Mouse (Mus musculus): ENCODE data around the gene Evi5. TPM values are rescaled to one million over a fixed set of nuclear protein-coding genes. Genes with fewer than 3 reads are reported as not detected.

The Evi5 gene
- total and polyA plus RNA-seq, 2 experiments from 2014 or later, result 57.7 to 60.1 TPM

- Histone ChIP-seq H3K27me3 (ENCODE audit: insufficient read depth, low read length) (no peaks in the 10 kb centered on the region), H3K27ac (no peak overlapping the region), H3K9me3 (ENCODE audit: low read length) (no peaks in the 10 kb centered on the region), H3K4me1 (ENCODE audit: insufficient read depth, low read length) (0 out of 2 replicates have a peak, but pooled peaks cover 3% of the 10 kb centered on the region), H3K9ac (replicated peaks; ENCODE audit: low read length) (no peak overlapping the region), H3K4me3 (ENCODE audit: low read length) (no peak overlapping the region), H3K4me2 (ENCODE audit: low read depth, low read length) (no peak overlapping the region), H3K36me3 (ENCODE audit: insufficient read depth, low read length) (no peaks in the 10 kb centered on the region)
- DNase-seq (ENCODE audit: low spot score) (no peak), ATAC-seq (no peak)
- WGBS, result 83% methylated on average over 3 of the region's 3 CpGs
- TF ChIP-seq CTCF (IDR thresholded peaks at IDR 0.05; ENCODE audit: low read depth), result no peak
Measured at GRCm38 (mm10) chr5:107863971-107864370, 10.9 kb downstream of the Evi5 start.

- Histone ChIP-seq H3K9me3 (ENCODE audit: low read length) (no peaks in the 10 kb centered on the region), H3K4me2 (ENCODE audit: low read depth, low read length) (no peak overlapping the region), H3K4me1 (ENCODE audit: insufficient read depth, low read length) (0 out of 2 replicates have a peak, but pooled peaks cover 1% of the 10 kb centered on the region), H3K27me3 (ENCODE audit: insufficient read depth, low read length) (no peaks in the 10 kb centered on the region), H3K4me3 (ENCODE audit: low read length) (no peak overlapping the region), H3K27ac (no peak overlapping the region), H3K36me3 (ENCODE audit: insufficient read depth, low read length) (no peaks in the 10 kb centered on the region), H3K9ac (replicated peaks; ENCODE audit: low read length) (no peak overlapping the region)
- 53% methylated on average over 2 of the region's 2 CpGs for WGBS
- no peak for ATAC-seq
- peak; percentile 38; the same call in 1 of the 2 replicates for TF ChIP-seq CTCF (IDR thresholded peaks at IDR 0.05; ENCODE audit: low read depth)
- no peak for DNase-seq (ENCODE audit: low spot score)
Measured at GRCm38 (mm10) chr5:107858963-107859362, 15.9 kb downstream of the Evi5 start.

GRCm38 (mm10) chr5:107855546-107855945 lies 19.4 kb downstream of the Evi5 start:
- no peak for ATAC-seq

GRCm38 (mm10) chr5:107854556-107854955 lies 20.4 kb downstream of the Evi5 start:
- H3K36me3 ChIP-seq (ENCODE audit: insufficient read depth, low read length), result no peaks in the 10 kb centered on the region
- H3K4me2 ChIP-seq (ENCODE audit: low read depth, low read length), result no peak overlapping the region
- 71% methylated on average over 3 of the region's 3 CpGs for WGBS
- H3K4me1 ChIP-seq (ENCODE audit: insufficient read depth, low read length), result 0 out of 2 replicates have a peak, but pooled peaks cover 2% of the 10 kb centered on the region
- no peak overlapping the region for H3K9ac ChIP-seq (replicated peaks; ENCODE audit: low read length)
- no peaks in the 10 kb centered on the region for H3K9me3 ChIP-seq (ENCODE audit: low read length)
- TF ChIP-seq CTCF (IDR thresholded peaks at IDR 0.05; ENCODE audit: low read depth), result no peak
- no peak overlapping the region for H3K27ac ChIP-seq
- H3K27me3 ChIP-seq (ENCODE audit: insufficient read depth, low read length), result no peaks in the 10 kb centered on the region
- ATAC-seq (no peak), DNase-seq (ENCODE audit: low spot score) (peak; percentile 17)
- no peak overlapping the region for H3K4me3 ChIP-seq (ENCODE audit: low read length)

More at GRCm38 (mm10) chr5:107855546-107855945, 19.4 kb downstream of the Evi5 start:
- H3K27me3 ChIP-seq (ENCODE audit: insufficient read depth, low read length), result no peaks in the 10 kb centered on the region
- no peak overlapping the region for H3K4me2 ChIP-seq (ENCODE audit: low read depth, low read length)
- no peak for DNase-seq (ENCODE audit: low spot score)
- H3K36me3 ChIP-seq (ENCODE audit: insufficient read depth, low read length), result no peaks in the 10 kb centered on the region
- 0 out of 2 replicates have a peak, but pooled peaks cover 2% of the 10 kb centered on the region for H3K4me1 ChIP-seq (ENCODE audit: insufficient read depth, low read length)
- no peak overlapping the region for H3K27ac ChIP-seq
- TF ChIP-seq CTCF (IDR thresholded peaks at IDR 0.05; ENCODE audit: low read depth), result no peak
- whole genome bisulfite sequencing, result 87% methylated on average over 2 of the region's 2 CpGs
- H3K4me3 ChIP-seq (ENCODE audit: low read length), result no peak overlapping the region
- H3K9ac ChIP-seq (replicated peaks; ENCODE audit: low read length), result no peak overlapping the region
- H3K9me3 ChIP-seq (ENCODE audit: low read length), result no peaks in the 10 kb centered on the region

GRCm38 (mm10) chr5:107853807-107854206 lies 21.1 kb downstream of the Evi5 start:
- Histone ChIP-seq H3K4me1 (ENCODE audit: insufficient read depth, low read length) (0 out of 2 replicates have a peak, but pooled peaks cover 2% of the 10 kb centered on the region), H3K9me3 (ENCODE audit: low read length) (no peaks in the 10 kb centered on the region), H3K4me3 (ENCODE audit: low read length) (no peak overlapping the region), H3K36me3 (ENCODE audit: insufficient read depth, low read length) (no peaks in the 10 kb centered on the region), H3K4me2 (ENCODE audit: low read depth, low read length) (no peak overlapping the region), H3K27ac (peak overlapping the region; percentile 54; the same call in 1 of the 2 replicates), H3K27me3 (ENCODE audit: insufficient read depth, low read length) (no peaks in the 10 kb centered on the region), H3K9ac (replicated peaks; ENCODE audit: low read length) (no peak overlapping the region)
- no peak for TF ChIP-seq CTCF (IDR thresholded peaks at IDR 0.05; ENCODE audit: low read depth)
- ATAC-seq, result peak; percentile 56; the same call in 1 of the 2 replicates
- peak; percentile 42 for DNase-seq (ENCODE audit: low spot score)
- 27% methylated on average over 6 of the region's 6 CpGs for WGBS

GRCm38 (mm10) chr5:107848964-107849363 lies 25.9 kb downstream of the Evi5 start:
- no peak for TF ChIP-seq CTCF (IDR thresholded peaks at IDR 0.05; ENCODE audit: low read depth)
- Histone ChIP-seq H3K9me3 (ENCODE audit: low read length) (no peaks in the 10 kb centered on the region), H3K27me3 (ENCODE audit: insufficient read depth, low read length) (no peaks in the 10 kb centered on the region), H3K4me1 (ENCODE audit: insufficient read depth, low read length) (0 out of 2 replicates have a peak, but pooled peaks cover under 1% of the 10 kb centered on the region), H3K36me3 (ENCODE audit: insufficient read depth, low read length) (no peaks in the 10 kb centered on the region), H3K4me3 (ENCODE audit: low read length) (no peak overlapping the region), H3K27ac (no peak overlapping the region), H3K9ac (replicated peaks; ENCODE audit: low read length) (no peak overlapping the region), H3K4me2 (ENCODE audit: low read depth, low read length) (no peak overlapping the region)
- DNase-seq (ENCODE audit: low spot score) (no peak), ATAC-seq (no peak)
- WGBS, result 90% methylated on average over 4 of the region's 4 CpGs

GRCm38 (mm10) chr5:107847817-107848216 lies 27.1 kb downstream of the Evi5 start:
- DNase-seq (ENCODE audit: low spot score), result no peak
- Histone ChIP-seq H3K4me1 (ENCODE audit: insufficient read depth, low read length) (no peaks in the 10 kb centered on the region), H3K27me3 (ENCODE audit: insufficient read depth, low read length) (no peaks in the 10 kb centered on the region), H3K27ac (0 out of 2 replicates have a peak overlapping the region, but pooled peaks have one; percentile 26), H3K9ac (replicated peaks; ENCODE audit: low read length) (no peak overlapping the region), H3K4me3 (ENCODE audit: low read length) (no peak overlapping the region), H3K4me2 (ENCODE audit: low read depth, low read length) (no peak overlapping the region), H3K9me3 (ENCODE audit: low read length) (no peaks in the 10 kb centered on the region), H3K36me3 (ENCODE audit: insufficient read depth, low read length) (no peaks in the 10 kb centered on the region)
- no peak for TF ChIP-seq CTCF (IDR thresholded peaks at IDR 0.05; ENCODE audit: low read depth)
- WGBS, result 77% methylated on average over 2 of the region's 2 CpGs
- no peak for ATAC-seq

Data from hindbrain, postnatal 0 days (tissue).